ENCODE assay signal across 18 mouse cellular contexts in genomic region chr9:51950667-51951066, GRCm38 (mm10). TPM values are rescaled to one million over a fixed set of nuclear protein-coding genes. Genes with fewer than 3 reads are reported as not detected.
DNase-seq lines count a peak whose midpoint lies in the region; ATAC-seq and TF ChIP-seq lines count a peak whose summit lies in the region.
"Had no signal": no experiment of that assay in that cellular context is flagged by ENCODE, and none has a peak within 500 bp of the region (broad histone marks: within the 10 kb centered on the region; RNA-seq: fewer than 3 reads in every experiment).

No protein-coding gene starts in this region.

- H3K36me3 ChIP-seq in forebrain, embryonic 14.5 days (ENCODE audit: control insufficient read depth, insufficient read depth, low read length): peaks cover 22% of the 10 kb centered on the region
- peaks cover 26% of the 10 kb centered on the region for H3K36me3 ChIP-seq in forebrain, embryonic 10.5 days (replicated peaks)
- H3K36me3 ChIP-seq in kidney, embryonic 16.5 days (ENCODE audit: insufficient read depth, low read length): peaks cover 22% of the 10 kb centered on the region

- no peaks in the 10 kb centered on the region for H3K4me1 ChIP-seq in forebrain, embryonic 14.5 days (ENCODE audit: control insufficient read depth, insufficient read depth, low read length)
- no peaks in the 10 kb centered on the region for H3K4me1 ChIP-seq in forebrain, embryonic 10.5 days
- no peaks in the 10 kb centered on the region for H3K4me1 ChIP-seq in kidney, embryonic 16.5 days (ENCODE audit: insufficient read depth, low read length)
- H3K4me1 ChIP-seq: embryonic facial prominence, embryonic 13.5 days; embryonic facial prominence, embryonic 15.5 days had no signal

- H3K27ac ChIP-seq in forebrain, embryonic 14.5 days (ENCODE audit: low read depth, low read length): no peak overlapping the region
- H3K27ac ChIP-seq in forebrain, embryonic 10.5 days: no peak overlapping the region
- H3K27ac ChIP-seq in kidney, embryonic 16.5 days (ENCODE audit: low read length): no peak overlapping the region
- H3K27ac ChIP-seq: embryonic facial prominence, embryonic 13.5 days; embryonic facial prominence, embryonic 15.5 days; forebrain, embryonic 13.5 days had no signal

- H3K4me3 ChIP-seq in forebrain, embryonic 14.5 days (ENCODE audit: low read depth, low read length): no peak overlapping the region
- H3K4me3 ChIP-seq in forebrain, embryonic 10.5 days: no peak overlapping the region
- H3K4me3 ChIP-seq in kidney, embryonic 16.5 days (ENCODE audit: low read length): no peak overlapping the region
- H3K4me3 ChIP-seq: embryonic facial prominence, embryonic 13.5 days; embryonic facial prominence, embryonic 15.5 days; erythroblast, embryonic 14.5 days; forebrain, embryonic 13.5 days had no signal

- 74% methylated on average over 1 of the region's 1 CpGs for WGBS in forebrain, embryonic 14.5 days
- 91% methylated on average over 1 of the region's 1 CpGs for WGBS in forebrain, embryonic 10.5 days
- WGBS in kidney, embryonic 16.5 days: 75% methylated on average over 1 of the region's 1 CpGs

- TF ChIP-seq POLR2A in brain, embryonic 14.5 days (IDR thresholded peaks at IDR 0.05; ENCODE audit: borderline replicate concordance, extremely low read depth, insufficient read depth, insufficient read length, poor library complexity, severe bottlenecking): no peak

- DNase-seq in forebrain, embryonic 14.5 days (ENCODE audit: low spot score): peak; percentile 11
- no peak for DNase-seq in forebrain, embryonic 10.5 days (ENCODE audit: extremely low spot score, low spot score)
- peak; percentile 53 for DNase-seq in heart, adult 11 months
- no peak for DNase-seq in heart, adult 9 months (ENCODE audit: low spot score in 2 of 2)
- peak; percentile 42 for DNase-seq in adipocyte (ENCODE audit: low spot score)
- peak; percentile 23 for DNase-seq in brain, embryonic 14.5 days (ENCODE audit: low read depth)
- DNase-seq: adrenal gland, adult 8-10 months; adrenal gland, postnatal 14 days; adrenal gland, postnatal 36 days; cerebellum, adult 11 months; cerebellum, adult 8-10 months; cerebellum, adult 9-11 months; cerebellum, postnatal 36 days had no signal

- no peak for TF ChIP-seq CTCF in brain, embryonic 14.5 days (IDR thresholded peaks at IDR 0.05; ENCODE audit: borderline replicate concordance, extremely low read depth, insufficient read depth, insufficient read length)

- H3K9ac ChIP-seq in forebrain, embryonic 14.5 days (ENCODE audit: low read length): no peak overlapping the region
- no peak overlapping the region for H3K9ac ChIP-seq in kidney, embryonic 16.5 days (replicated peaks; ENCODE audit: low read length)
- H3K9ac ChIP-seq: embryonic facial prominence, embryonic 13.5 days; embryonic facial prominence, embryonic 15.5 days; forebrain, embryonic 13.5 days had no signal

- ATAC-seq in forebrain, embryonic 14.5 days: no peak
- ATAC-seq in kidney, embryonic 16.5 days (ENCODE audit: low FRiP score, low TSS enrichment): no peak
- ATAC-seq: forebrain, embryonic 13.5 days had no signal

- H3K9me3 ChIP-seq in forebrain, embryonic 14.5 days (replicated peaks; ENCODE audit: control insufficient read depth, low read length): no peaks in the 10 kb centered on the region
- H3K9me3 ChIP-seq in forebrain, embryonic 10.5 days: no peaks in the 10 kb centered on the region
- H3K9me3 ChIP-seq in kidney, embryonic 16.5 days (ENCODE audit: low read length): no peaks in the 10 kb centered on the region
- H3K9me3 ChIP-seq: embryonic facial prominence, embryonic 13.5 days; embryonic facial prominence, embryonic 15.5 days; forebrain, embryonic 13.5 days had no signal

- no peaks in the 10 kb centered on the region for H3K27me3 ChIP-seq in forebrain, embryonic 14.5 days (replicated peaks; ENCODE audit: control insufficient read depth, insufficient read depth, low read length)
- no peaks in the 10 kb centered on the region for H3K27me3 ChIP-seq in forebrain, embryonic 10.5 days (ENCODE audit: poor library complexity, severe bottlenecking)
- H3K27me3 ChIP-seq in kidney, embryonic 16.5 days (ENCODE audit: insufficient read depth, low read length): no peaks in the 10 kb centered on the region
- H3K27me3 ChIP-seq: embryonic facial prominence, embryonic 13.5 days; embryonic facial prominence, embryonic 15.5 days; forebrain, embryonic 13.5 days had no signal

- H3K4me2 ChIP-seq in forebrain, embryonic 14.5 days (ENCODE audit: low read length): no peak overlapping the region
- H3K4me2 ChIP-seq in kidney, embryonic 16.5 days (replicated peaks; ENCODE audit: low read depth, low read length): no peak overlapping the region
- H3K4me2 ChIP-seq: embryonic facial prominence, embryonic 13.5 days; embryonic facial prominence, embryonic 15.5 days; forebrain, embryonic 13.5 days had no signal

RNA-seq across cellular contexts. Expression of gene Fdx1, which starts 12.7 kb away (rescaled TPM):
- polyA plus RNA-seq in forebrain, embryonic 14.5 days (2014; fragmentation: Nextera tagmentation; extraction: Ambion mirVana): 50.7 and 55.1 TPM in 2 replicates
- 49.9 and 51.8 TPM in 2 replicates for polyA plus RNA-seq in forebrain, embryonic 10.5 days (2016; fragmentation: Nextera tagmentation; extraction: Ambion mirVana)
- polyA plus RNA-seq in brain, embryonic 14.5 days (2012; rRNA removed): 22.4 and 29.1 TPM in 2 replicates
- 114 and 119 TPM in 2 replicates for polyA plus RNA-seq in kidney, embryonic 16.5 days (2015; fragmentation: Nextera tagmentation; extraction: Ambion mirVana)

Comparison
In these comparisons a context has a peak if more than half of its experiments do, and no peak if none do; other contexts are left out.
1. DNase-seq: peak in forebrain, embryonic 14.5 days (single experiment), heart, adult 11 months (single experiment), adipocyte (single experiment) and brain, embryonic 14.5 days (single experiment); none in forebrain, embryonic 10.5 days (single experiment) and heart, adult 9 months (0 of 2).